Mouse (Mus musculus) embryonic stem cell, embryonic (primary cell): ENCODE results near the gene Olfr131.
"Not testable (repeated sequence)": the region's sequence is repeated elsewhere in the genome, so short reads cannot be mapped to it uniquely, and the experiment has no call there.

Experiments used
- CTCF ChIA-PET, 4 experiments: fragments of 300-600 bp in 2 of 4; fragments of 350-600 bp in 2 of 4; sonication (Branson Sonifier 250); formaldehyde crosslinking; loops; one replicate each; lab custom pipeline; 2022; ENCODE audit warnings: inconsistent platforms in 2 of 4; lab: Charles Lee
- POLR2A ChIA-PET, 4 experiments: fragments of 300-600 bp in 2 of 4; fragments of 350-600 bp in 2 of 4; sonication (Branson Sonifier 250); formaldehyde crosslinking; loops; one replicate each; lab custom pipeline; 2022; ENCODE audit warnings: antibody characterized with exemption in 4 of 4, inconsistent platforms in 1 of 4; lab: Charles Lee

Olfr131 gene

DNA sequence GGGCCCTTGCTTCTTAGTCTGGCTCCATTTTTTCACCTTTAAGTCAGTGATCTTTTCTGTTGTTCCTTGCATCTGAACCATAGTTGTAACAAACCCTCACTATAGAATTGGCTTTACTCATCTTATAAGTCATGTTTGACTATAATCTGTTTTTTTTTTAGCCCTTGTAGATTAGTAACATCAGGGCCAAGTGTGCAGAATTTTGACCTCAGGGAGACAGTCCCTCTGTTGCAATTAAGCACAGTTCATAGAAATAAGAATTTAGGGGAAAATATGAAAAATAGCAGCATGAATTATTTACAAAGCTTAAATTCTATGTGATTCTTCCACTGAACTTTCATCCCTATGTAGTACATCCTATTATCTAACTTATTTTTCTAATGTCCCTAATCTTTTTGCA is at the start of gene Olfr131:
Gene Olfr131 (minus strand): TSS at position 101 of the 400 bp plus-strand sequence.
- ChIA-PET POLR2A (no interaction called here), CTCF (no interaction called here)

DNA sequence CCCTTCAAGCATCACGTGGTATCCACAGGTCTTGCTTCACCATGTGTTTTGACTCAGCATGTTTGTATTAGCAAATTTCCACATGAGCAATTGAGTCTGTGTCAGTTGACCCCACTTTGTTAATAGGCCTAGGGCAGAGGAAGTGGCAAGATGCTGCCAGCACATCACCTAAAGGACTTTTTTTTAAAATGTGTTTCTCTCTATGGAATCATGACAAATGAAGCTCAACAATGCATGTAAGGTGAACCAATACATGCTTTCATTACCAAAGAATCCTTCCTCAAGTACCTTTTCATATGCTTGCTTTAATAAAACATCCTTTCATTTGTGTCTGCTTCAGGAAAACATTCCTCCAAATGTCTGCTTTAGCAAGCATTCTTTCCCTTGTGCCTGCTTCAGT is 45.9 kb upstream of the Olfr131 start, which contains the start of gene Olfr132:
Gene Olfr132 (minus strand): TSS at position 101 of the 400 bp plus-strand sequence.
- ChIA-PET POLR2A (no interaction called here), CTCF (no interaction called here)

DNA sequence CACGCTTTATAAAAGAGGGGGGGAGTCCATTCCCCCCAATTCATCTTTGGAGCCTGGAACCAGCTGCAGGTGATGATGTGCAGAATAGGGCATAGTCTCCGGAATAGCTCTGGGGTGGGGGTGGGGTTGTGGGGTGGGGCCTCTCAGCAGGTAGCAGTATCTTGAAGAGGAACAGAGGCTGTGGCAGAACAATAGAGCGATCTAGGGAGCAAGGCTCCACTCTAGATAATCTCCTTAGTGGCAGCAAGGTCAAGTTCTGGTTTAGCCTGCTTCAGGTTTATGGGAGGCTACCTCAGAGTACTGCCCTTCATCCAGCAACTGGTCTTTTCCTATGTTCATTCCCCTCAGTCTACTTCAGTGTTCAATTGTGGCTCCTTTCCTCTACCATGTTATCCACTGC is 36.9 kb upstream of the Olfr131 start:
- POLR2A ChIA-PET, CTCF ChIA-PET: not testable (repeated sequence)

DNA sequence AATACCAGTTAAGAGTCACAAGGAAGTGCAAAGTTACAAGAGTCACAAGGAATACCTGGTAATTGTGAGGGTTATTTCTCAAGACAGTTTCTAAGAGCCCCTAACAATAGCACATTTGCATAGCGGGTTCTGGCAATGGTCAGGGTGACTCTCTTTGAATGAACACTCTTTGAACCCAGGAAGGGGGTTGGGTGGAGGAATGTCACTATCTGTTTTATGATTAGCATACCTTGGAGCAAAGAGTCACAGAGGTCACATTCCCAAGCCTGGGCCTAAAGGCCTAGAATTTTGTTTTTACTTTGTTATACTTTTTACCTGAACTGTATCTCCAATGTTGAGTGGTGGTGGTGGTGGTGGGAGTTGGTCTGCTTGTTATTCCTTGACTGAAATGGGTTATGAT is 35.7 kb upstream of the Olfr131 start:
- POLR2A ChIA-PET, CTCF ChIA-PET: not testable (repeated sequence)

- CTCF ChIA-PET, result interaction anchor here in 1 of 4 experiments (0.6 kb wide), 1 partner anchor 10 kb away, joined by 3 read pairs; no protein-coding TSS in a partner anchor
- POLR2A ChIA-PET, result no interaction called here
Observed at GRCm38 (mm10) chr17:38082364-38082763, 6.1 kb downstream of the Olfr131 start.

DNA sequence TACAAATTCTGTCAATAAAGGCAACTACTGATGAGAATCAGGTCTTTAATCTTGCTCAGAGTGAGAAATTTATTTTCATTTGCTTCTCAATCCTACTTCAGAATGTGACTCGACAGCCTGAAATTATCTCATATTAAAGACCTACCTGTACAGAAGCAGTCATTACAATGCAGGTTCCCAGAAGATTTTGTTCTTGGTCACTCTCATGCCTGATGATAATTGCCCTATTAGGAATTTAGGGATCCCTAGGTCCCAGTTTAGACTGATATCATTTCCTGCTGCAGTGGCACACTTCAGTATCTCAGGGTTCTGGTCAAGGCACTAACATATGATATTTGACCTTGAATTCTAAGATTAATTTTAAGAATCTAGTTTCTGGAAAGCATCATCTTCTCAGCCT is 24.9 kb downstream of the Olfr131 start, which contains the start of gene Olfr130:
Gene Olfr130 (plus strand): TSS at position 301 of the 400 bp plus-strand sequence.
- ChIA-PET POLR2A (no interaction called here), CTCF (no interaction called here)

GRCm38 (mm10) chr17:38059979-38060378 is 28.5 kb downstream of the Olfr131 start, which contains the start of gene Olfr129:
TSS of gene Olfr129 (minus strand) at chr17:38060079.
- CTCF ChIA-PET, result no interaction called here
- POLR2A ChIA-PET, result interaction anchor here in 1 of 4 experiments (0.6 kb wide), 1 partner anchor 272 kb away, joined by 3 read pairs; no protein-coding TSS in a partner anchor
